Comparison of ENCODE assay signal across 13 mouse cellular contexts in the genomic region with DNA sequence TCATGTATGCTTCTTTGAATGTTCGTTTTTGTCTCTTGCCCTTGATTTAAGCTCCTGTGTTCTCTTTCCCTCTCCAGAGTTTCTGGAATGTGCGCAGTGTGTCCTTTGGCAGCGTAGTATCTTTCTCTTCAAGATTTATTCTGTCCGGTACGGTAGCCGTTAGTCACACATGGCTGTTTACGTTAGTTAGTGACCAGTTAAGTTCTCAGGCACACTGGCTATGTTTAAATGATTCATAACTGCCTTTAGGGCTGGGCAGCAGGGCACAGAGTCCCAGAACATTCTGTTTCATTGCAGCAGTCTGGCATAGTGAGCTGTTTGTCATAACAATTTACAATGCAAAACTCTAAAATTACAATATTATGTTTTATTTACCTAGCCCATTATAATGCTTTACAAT.
DNase-seq lines count a peak whose midpoint lies in the region; ATAC-seq and TF ChIP-seq lines count a peak whose summit lies in the region.
"Had no signal": no experiment of that assay in that cellular context is flagged by ENCODE, and none has a peak within 500 bp of the region (broad histone marks: within the 10 kb centered on the region; RNA-seq: fewer than 3 reads in every experiment).

No protein-coding gene starts in this region.

- H3K9me3 ChIP-seq in kidney, embryonic 14.5 days (ENCODE audit: control insufficient read depth, low read length): no peaks in the 10 kb centered on the region
- H3K9me3 ChIP-seq: forebrain, embryonic 15.5 days; megakaryocyte, embryonic 14.5 days had no signal

- ATAC-seq in kidney, embryonic 14.5 days (ENCODE audit: low FRiP score, low TSS enrichment): no peak
- ATAC-seq in Patski: peak; percentile 96
- ATAC-seq: forebrain, embryonic 15.5 days had no signal

- CTCF ChIA-PET in Patski (lab: Charles Lee): interaction anchor here (1.0 to 1.3 kb wide), 2 partner anchors 11 to 74 kb away, joined by 3 to 4 read pairs; no protein-coding TSS in a partner anchor

- POLR2A ChIA-PET in Patski (lab: Charles Lee): no interaction called here

- H3K4me3 ChIP-seq in kidney, embryonic 14.5 days (ENCODE audit: low read length): no peak overlapping the region
- H3K4me3 ChIP-seq: forebrain, embryonic 15.5 days had no signal

- in situ Hi-C loops in Patski (cut with MboI; ENCODE audit: low pct_unique_long_range_greater_than_20kb): loop anchor here (5.0 kb wide), 1 partner anchor 131 kb away; no protein-coding TSS in a partner anchor

- WGBS in kidney, embryonic 14.5 days: 57% methylated on average over 7 of the region's 7 CpGs
- 19% methylated on average over 7 of the region's 7 CpGs for WGBS in large intestine, adult 2 months

- DNase-seq in adrenal gland, adult (ENCODE audit: inconsistent age in 2 of 2, low spot score in 1 of 2): peak; percentile 79 to 80
- no peak for DNase-seq in adrenal gland, postnatal 25 days
- DNase-seq in kidney, adult 11 months: peak; percentile 56
- peak; percentile 54 for DNase-seq in Patski (ENCODE audit: low read depth, low spot score)
- peak; percentile 51 for DNase-seq in large intestine, adult 2 months (ENCODE audit: low read depth, low spot score)
- DNase-seq in cerebellum, postnatal 14 days: no peak
- no peak for DNase-seq in liver
- DNase-seq: cerebellum, postnatal 36 days had no signal

- no peak overlapping the region for H3K27ac ChIP-seq in kidney, embryonic 14.5 days (ENCODE audit: low read depth, low read length)
- H3K27ac ChIP-seq: forebrain, embryonic 15.5 days; hindbrain, embryonic 14.5 days had no signal

- no peak overlapping the region for H3K9ac ChIP-seq in kidney, embryonic 14.5 days (ENCODE audit: low read depth, low read length)
- H3K9ac ChIP-seq: forebrain, embryonic 15.5 days; hindbrain, embryonic 14.5 days had no signal

- no peaks in the 10 kb centered on the region for H3K27me3 ChIP-seq in kidney, embryonic 14.5 days (ENCODE audit: control insufficient read depth, insufficient read depth, low read length)
- no peaks in the 10 kb centered on the region for H3K27me3 ChIP-seq in Patski
- H3K27me3 ChIP-seq: forebrain, embryonic 15.5 days; megakaryocyte, embryonic 14.5 days had no signal

- peaks cover 7% of the 10 kb centered on the region; the same call in 1 of the 2 replicates for H3K4me1 ChIP-seq in kidney, embryonic 14.5 days (ENCODE audit: control insufficient read depth, insufficient read depth, low read length)

- no peak for TF ChIP-seq CTCF in Patski (IDR thresholded peaks at IDR 0.05)

- H3K4me2 ChIP-seq in kidney, embryonic 14.5 days (replicated peaks; ENCODE audit: low read depth, low read length): no peak overlapping the region
- H3K4me2 ChIP-seq: forebrain, embryonic 15.5 days; hindbrain, embryonic 14.5 days; liver, embryonic 11.5 days had no signal

- peaks cover 20% of the 10 kb centered on the region; the same call in 1 of the 2 replicates for H3K36me3 ChIP-seq in kidney, embryonic 14.5 days (ENCODE audit: control insufficient read depth, insufficient read depth, low read length)

Comparison
In these comparisons a context has a peak if more than half of its experiments do, and no peak if none do; other contexts are left out.
1. DNase-seq: peak in adrenal gland, adult (2 of 2), kidney, adult 11 months (single experiment), Patski (single experiment) and large intestine, adult 2 months (single experiment); none in adrenal gland, postnatal 25 days (single experiment), cerebellum, postnatal 14 days (0 of 2) and liver (single experiment).